Mouse (Mus musculus): ENCODE results near the gene Cox8a.

The Cox8a gene

GRCm38 (mm10) chr19:7185059-7185458, 32.4 kb downstream of the Cox8a start:
- no peak for DNase-seq (ENCODE audit: low spot score in 2 of 2)

- no peak for DNase-seq (ENCODE audit: low spot score in 2 of 2)
These were observed 34.0 kb downstream of the Cox8a start for GRCm38 (mm10) chr19:7183419-7183818.

- DNase-seq (ENCODE audit: low spot score in 2 of 2): no peak
These were observed 35.0 kb downstream of the Cox8a start for GRCm38 (mm10) chr19:7182273-7182949.

DNA sequence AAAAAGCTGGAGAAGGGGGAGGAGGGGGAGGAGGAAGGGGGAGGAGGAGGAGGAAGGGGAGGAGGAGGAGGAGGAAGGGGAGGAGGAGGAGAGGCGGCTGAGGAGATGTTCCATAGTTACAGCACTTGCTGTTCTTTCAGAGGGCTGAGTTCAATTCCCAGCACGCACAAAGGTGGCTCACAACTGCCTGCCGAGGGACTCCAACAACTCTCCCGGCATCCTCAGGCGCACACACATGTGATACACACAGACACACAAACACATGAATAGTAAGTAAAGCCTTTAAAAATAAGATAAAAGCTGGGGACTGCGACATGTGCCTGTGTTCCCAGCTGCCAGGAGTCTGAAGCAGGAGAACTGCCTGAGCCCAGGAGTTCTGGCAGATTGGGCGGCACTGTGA, 35.9 kb downstream of the Cox8a start:
- no peak for DNase-seq (ENCODE audit: low spot score in 2 of 2)

DNA sequence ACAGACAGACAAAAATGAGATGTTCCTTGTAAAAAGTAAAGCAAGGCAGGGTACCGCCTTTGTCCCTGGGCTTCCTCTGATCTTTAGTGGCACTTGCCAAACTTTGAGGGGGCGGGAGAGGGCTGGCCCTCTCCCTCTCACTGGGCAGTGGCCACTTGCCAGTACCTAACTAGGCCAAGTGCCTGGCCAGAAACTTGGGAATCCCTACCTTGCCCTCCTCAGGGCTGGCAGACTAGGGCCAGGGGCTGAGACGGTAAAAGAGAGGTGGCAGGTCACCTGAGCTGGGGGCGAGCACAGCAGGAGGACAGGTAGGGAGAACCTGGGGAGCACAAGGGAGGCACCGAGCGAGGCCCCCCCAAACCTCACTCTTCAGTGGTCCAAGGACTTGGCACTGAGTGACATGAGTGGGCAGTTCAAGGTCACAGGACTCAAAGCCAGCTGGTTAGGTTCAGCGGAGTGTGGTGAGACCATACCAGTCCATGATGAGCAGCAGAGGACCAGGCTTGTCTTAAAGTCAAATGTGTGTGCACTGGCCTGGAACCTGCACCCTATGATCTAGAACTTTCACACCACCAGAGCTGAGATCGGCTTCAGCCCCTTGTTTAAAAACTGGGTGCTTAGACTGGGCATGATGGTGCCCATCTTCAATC, 36.5 kb downstream of the Cox8a start:
- no peak for DNase-seq (ENCODE audit: low spot score in 2 of 2)

- no peak for DNase-seq (ENCODE audit: low spot score in 2 of 2)
These were observed 38.5 kb downstream of the Cox8a start for GRCm38 (mm10) chr19:7178841-7179452.

DNA sequence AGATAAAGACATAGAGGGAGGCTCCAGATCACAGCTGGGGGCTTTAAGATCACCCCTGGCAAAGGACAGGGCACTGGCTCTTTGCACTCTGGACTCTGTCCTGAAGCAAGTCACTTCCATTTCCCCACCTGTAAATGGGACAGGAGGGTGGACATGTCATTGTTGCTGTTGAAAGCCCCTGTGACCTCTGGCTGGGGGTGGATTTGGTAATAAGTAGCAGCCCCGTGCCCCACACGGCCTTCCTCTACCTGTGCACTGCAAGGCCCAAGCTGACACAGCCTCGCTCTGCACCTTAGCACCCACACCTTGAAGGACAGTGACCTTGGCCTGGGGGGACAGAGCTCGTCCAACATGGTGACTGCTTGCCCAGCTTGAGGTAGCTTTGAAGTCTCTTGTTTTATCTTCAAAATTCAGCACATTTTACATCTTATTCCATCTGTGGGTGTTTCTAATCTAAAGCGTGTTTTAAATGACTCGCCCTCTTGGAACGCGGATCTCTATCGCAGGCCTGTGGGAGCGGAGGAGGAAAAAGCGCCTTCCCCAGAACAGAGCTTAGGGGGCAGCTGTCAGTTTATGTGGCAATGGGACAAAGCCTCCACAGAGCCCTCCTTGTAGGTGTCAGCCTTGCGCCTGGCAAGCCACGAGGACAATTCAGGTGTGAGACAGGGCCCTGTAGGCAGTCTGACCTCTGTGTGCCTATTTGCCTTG, 39.5 kb downstream of the Cox8a start:
- no peak for DNase-seq (ENCODE audit: low spot score in 2 of 2)

DNA sequence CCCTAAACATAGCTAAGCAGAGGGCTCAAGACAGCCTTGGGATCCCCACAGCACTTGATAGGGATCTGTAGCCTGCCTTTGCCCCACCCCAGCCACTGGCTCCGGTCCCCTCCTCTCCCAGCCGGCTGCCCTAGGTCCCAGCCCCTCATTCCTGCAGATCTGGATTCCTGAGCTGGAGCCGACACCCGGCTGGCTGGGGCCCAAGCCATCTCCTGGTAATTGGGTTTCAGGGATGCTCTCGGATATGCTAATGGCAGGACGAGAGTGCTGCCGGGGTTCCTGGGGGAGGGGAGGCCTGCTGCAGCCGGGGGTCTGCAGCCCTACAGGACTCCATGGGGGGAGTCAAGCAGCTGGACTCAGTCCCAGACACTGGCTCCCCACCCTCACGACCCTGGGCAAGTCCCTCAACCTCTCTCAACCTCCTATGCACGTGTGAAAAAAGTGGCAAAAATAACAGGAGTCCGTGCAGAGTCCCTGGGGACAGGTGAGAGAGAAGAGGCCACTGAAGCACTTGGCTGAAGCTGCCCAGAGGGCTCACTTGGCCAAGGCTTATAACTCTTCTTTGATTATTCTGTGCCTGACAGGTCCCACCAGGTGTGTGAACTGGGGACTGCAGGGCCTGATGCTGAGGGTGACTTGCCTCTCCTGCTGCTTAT, 41.2 kb downstream of the Cox8a start:
- no peak for DNase-seq (ENCODE audit: low spot score in 2 of 2)

DNA sequence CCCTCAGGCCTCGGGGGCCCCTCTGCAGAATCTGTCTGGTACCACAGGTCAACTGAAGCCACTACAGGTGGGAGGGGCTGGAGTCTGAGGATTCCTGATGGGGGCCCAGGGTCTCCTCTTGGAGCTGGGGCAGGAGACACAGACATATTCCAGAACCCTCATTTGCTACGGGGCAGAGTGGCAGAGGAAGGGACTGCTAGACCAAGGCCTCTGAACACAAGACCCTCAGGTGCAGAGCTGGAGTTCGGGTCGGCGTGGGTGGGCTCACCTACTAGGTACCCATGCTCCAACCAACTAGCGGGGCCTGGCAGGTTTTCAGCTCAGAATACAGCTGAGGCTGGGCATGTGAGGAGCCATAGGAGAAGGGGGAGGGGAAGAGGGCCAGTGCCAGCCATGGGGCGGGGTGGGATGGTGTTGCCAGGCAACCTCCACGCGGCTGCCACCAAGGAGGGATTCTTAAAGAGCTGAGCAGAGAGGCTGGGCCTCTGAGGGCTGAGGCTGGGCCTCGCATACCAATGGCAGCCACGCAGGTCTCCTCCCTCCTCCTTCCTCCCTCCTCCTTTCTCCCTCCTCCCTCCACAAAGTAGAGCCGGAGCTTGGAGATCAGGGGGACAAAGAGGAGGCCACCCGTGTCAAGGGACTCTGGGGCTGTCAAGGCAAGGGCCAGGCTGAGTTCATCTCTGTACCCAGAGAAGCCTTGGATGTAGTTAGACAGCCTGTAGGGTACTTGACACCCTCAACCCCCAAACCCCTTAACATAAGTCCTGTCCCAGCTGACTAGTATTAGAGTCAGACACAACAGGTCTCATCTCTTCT, 45.2 kb downstream of the Cox8a start:
- no peak for DNase-seq (ENCODE audit: low spot score in 2 of 2)

DNA sequence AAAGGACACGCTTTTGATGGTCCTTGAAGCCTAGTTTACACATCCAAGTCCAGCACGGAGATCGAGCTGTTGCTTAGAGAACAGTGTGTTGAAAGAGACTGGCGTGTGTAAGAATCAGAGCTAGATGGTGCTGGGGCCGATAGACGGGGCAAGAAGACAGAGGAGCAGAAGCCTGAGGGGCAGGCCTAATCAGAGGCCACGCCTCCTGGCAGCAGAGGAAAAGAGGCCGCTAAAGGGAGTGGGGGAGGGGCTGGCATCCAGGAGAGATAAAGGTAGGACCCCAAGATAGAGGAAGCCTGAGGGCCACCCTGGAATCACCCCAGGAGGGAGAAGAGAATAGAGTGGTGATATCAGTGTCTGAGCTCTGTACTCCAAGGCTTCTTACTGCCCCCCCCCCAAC, 46.0 kb downstream of the Cox8a start:
- DNase-seq (ENCODE audit: low spot score in 2 of 2): no peak

DNA sequence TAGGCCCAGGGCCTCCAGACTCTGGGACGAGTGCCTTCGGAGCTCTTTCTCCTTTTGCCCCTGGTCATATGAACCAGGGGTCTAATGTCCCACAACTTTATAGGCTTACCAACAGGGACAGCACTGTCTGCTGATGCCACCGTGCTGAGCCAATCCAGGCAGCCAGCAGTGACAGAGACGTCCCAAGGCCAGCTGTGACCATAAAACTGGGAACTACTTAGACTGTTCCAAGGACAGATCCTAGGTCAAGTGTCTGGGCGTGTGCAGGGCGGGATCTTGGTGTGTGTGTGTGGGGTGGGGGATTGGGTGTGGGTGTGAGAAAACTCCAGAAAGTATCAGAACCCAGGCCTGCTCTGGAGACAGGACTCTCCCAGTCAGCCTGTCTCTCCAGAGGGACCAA, 46.5 kb downstream of the Cox8a start:
- no peak for DNase-seq (ENCODE audit: low spot score in 2 of 2)

DNA sequence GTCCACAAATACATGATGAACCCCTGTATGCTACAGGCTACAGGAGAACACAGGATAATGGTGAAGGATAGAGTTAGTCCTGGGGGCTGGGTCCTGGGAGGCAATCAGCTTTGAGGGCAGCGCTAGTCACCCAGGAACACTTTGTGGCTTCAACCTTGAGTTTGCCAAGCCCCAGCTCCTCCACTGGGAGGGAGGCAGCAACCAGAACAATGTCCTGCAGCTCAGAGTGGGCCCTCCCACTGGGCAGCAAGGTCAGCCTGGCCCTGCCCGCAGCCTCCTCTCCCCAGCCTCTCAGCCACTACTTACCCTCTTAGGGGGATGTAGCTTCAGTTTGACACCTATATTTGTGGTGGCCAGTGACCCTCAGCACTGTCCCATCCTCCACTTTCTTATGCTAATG, 49.0 kb downstream of the Cox8a start:
- no peak for DNase-seq (ENCODE audit: low spot score in 2 of 2)

GRCm38 (mm10) chr19:7166767-7167166, 50.6 kb downstream of the Cox8a start:
- DNase-seq (ENCODE audit: low spot score in 2 of 2): no peak

- DNase-seq (ENCODE audit: low spot score in 2 of 2): no peak
These were observed 51.2 kb downstream of the Cox8a start for GRCm38 (mm10) chr19:7166200-7166711.

DNA sequence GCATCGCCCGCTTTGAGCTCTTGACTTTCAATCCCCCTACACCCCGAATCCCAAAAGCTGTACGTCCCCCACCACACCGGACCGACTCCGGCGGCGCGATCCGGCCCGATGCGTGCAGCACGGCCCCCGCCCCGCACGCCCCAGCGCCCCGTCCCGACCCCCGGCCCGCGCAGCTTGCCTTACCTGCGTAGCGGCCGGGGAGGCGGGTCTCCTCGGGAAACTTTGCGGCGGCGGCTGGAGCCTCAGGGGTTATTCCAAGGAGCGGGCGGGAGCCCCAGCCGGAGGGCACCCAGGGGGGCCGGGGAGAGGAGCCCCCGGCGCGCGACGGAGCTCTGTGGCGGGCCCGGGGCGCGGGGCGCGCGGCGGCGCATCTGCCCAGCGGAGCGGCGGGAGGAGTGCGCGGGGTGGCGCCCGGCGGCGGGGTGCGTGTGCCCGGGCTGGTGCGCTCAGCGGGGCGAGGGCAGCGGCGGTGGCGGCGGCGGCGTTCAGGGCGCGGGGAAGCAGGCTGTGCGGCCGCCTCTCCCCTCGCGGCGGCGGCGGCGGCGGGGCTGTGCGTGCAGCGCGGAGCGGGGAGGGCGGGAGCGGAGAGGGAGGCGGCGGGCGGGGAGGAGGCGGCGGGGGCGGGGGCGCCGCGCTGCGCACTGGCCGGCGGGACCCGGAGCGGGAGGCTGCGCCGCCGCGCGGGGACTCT, 51.8 kb downstream of the Cox8a start:
- DNase-seq (ENCODE audit: low spot score in 2 of 2): no peak
